Mouse (Mus musculus): ENCODE results near the gene Exosc1.
"Not testable (repeated sequence)": the region's sequence is repeated elsewhere in the genome, so short reads cannot be mapped to it uniquely, and the experiment has no call there.

The Exosc1 gene

DNA sequence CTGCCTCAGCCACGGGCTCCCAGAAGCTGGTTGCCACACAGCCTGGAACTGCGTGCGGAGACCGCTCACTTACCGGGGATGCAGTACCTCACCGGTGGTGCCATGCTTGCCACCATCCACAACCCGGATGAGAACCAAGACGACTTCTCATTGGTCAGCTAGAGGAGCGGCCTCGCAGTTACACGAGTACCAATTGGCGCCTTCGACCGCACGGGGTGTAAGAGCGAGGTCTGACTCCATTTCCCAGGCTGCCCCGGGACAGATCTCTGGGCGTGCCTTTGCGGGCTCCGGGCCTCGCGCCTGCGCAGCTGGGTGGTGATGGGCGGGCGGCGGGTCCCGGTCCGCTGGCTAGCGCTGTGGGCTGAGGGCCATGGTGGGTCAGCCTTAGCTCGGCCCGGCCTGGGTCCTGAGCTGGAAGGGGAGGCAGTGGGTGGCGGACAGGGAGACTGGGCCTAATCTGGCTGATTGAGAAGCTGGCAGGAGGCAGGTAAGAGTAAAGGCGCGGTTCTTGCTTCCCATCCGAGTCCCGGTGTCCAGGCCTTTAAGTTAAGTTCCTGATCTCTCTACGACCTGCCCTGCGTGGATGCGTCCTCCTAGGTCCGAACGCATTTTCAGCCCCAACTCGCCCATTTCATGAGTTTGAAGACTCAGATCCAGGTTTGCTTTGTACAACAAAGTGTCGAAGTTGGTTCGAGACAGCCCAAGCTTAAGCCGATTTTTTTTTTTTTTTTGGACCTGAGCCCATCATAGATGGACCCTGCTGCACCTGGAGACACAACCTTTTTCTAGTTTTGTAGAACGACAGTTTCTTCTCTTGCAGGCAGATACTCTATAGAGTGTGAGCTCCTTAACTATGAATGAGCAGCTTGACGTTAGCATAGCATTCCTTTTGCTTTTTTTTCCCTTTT is at the start of gene Exosc1, which contains the start of gene Zdhhc16:
Gene Exosc1 (minus strand): TSS at position 245 of the 908 bp plus-strand sequence.
Gene Zdhhc16 (plus strand): TSS at position 302 of the 908 bp plus-strand sequence.
- DNase-seq (ENCODE audit: low spot score): peak; percentile 96

DNA sequence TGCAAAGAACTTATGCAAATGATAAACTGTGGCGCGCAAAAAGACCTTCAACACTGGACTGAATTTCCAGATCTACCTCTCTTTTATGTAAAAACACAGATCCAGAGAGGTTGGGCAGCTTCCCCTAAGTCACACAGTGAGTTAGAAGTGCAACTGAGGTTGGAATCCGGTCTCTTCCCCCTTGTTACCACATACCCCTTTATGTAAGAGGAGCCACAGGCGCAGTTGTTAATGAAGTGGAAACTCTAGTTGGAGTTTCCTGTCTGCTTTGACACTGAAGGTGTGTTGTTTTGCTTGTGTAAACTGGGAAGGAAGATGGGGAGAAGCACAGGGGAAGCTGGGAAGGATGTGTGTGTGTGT is 49.5 kb upstream of the Exosc1 start:
- no peak for DNase-seq (ENCODE audit: low spot score)

DNA sequence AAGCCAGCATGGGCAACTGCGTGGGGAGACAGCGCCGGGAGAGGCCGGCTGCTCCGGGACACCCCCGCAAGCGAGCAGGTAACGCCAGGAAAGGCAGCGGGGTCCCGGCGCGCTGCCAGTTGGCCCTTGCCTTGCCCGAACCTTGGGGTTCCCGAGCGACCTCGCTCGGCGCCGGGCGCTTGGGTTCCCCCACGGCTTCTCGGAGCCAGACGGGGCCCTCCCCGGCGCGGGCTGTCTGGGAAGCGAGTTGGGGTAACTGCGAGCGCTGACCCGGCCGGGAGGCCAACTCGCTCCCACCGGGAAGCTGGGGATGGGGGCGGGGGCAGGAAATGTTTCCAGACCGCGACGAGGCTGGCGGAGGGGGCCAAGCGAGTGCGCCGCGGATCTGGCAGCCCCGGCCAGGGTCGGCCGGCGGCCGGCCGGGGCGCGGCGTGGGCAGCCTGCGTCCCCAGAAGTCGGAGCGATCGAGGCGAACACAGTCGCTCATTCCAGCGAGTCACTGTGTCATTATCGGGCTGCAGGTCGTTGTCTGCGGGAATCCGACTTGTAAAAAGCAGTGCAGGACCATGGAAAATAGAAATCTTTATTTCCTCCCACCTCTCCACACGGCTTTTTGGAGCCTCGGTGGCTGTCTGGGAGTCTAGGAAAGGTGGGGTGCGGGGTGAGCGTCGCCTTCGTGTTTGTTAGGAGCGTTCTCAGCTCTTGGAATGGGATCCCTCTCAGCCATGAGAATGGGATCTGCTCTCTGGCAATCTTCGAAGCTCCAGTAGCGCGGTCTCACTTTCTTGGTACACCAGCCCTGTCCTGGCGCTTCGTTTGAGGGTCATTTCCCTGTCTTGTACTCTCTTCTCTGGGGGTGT is 48.9 kb upstream of the Exosc1 start:
- peak; percentile 44 for DNase-seq (ENCODE audit: low spot score)

DNA sequence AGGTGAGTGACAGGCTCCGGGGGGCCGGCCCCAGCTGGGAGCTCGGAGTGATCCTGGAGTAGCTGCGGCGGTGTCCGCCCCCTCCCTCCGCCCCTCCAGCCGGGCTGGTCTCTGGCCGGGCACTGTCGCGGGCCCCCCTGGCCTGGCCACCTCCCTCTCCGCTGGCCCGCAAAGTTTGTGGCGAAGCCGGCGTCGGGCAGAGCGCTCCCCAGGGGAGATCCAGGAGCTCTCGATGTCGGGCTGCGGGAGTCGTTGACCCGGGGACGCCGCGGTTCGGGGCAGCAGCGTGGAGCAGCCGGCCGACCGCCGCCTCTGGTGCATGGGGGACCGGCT is 48.3 kb upstream of the Exosc1 start, which contains the start of gene Ubtd1:
Gene Ubtd1 (plus strand): TSS at position 169 of the 333 bp plus-strand sequence.
- DNase-seq (ENCODE audit: low spot score): no peak

DNA sequence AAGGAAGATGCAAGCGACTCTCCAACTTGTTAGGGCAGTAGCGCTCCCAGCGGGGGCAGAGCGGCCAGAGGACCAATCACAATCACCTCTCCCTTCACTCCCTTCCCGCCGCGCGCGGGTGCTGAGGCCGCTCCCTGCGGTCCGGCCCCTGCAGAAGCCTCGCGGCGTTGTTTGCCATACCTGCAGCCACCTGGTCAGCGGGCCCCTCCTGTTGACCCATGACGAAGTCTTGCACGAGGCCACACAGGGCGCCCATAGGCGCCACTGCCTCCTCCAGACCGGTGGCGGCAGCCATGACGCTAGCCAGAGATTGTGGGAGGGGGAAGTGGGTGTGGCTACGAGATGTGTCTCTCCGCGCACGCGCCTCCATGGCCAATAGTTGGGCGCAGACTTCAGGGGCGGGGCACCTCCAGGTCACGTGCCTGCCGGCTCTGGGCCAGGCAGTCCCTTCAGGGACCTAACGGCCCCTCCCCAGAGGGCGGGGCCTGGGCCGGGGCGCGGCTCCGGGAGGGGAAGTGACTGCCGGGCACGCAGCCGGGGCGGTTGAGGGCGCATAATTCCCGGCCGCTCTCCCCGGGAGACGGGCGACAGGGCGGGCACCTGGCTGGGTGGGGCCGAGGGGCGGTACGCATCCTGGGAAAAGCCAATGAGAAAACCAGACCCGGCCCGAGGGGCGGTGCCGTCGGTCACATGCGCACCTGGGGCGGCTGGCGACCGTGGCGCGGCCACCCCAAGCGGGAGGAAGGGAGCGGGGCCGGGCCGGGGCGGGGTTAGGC is 47.8 kb upstream of the Exosc1 start, which contains the start of gene Mms19:
Gene Mms19 (minus strand): TSS at position 339 of the 776 bp plus-strand sequence.
- peak; percentile 97 for DNase-seq (ENCODE audit: low spot score)

DNA sequence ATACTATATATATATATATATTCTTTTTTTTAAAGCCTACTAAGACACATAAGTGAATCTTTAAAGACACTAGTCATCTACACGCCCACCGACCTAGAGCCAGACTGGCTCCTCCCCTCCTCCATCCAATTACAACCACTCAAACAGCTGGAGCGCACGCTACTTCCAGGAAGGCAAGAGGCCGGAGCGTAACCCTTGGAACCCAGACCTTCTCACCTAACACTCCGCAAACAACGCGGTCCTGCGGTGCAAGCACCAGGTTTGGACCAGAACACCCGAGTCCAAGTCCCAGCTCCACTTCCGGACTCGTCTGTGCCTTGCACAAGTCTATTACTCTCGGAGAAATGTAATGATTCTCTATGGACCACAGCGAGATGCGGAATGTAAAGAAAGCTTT is 47.2 kb upstream of the Exosc1 start:
- peak; percentile 35 for DNase-seq (ENCODE audit: low spot score)

DNA sequence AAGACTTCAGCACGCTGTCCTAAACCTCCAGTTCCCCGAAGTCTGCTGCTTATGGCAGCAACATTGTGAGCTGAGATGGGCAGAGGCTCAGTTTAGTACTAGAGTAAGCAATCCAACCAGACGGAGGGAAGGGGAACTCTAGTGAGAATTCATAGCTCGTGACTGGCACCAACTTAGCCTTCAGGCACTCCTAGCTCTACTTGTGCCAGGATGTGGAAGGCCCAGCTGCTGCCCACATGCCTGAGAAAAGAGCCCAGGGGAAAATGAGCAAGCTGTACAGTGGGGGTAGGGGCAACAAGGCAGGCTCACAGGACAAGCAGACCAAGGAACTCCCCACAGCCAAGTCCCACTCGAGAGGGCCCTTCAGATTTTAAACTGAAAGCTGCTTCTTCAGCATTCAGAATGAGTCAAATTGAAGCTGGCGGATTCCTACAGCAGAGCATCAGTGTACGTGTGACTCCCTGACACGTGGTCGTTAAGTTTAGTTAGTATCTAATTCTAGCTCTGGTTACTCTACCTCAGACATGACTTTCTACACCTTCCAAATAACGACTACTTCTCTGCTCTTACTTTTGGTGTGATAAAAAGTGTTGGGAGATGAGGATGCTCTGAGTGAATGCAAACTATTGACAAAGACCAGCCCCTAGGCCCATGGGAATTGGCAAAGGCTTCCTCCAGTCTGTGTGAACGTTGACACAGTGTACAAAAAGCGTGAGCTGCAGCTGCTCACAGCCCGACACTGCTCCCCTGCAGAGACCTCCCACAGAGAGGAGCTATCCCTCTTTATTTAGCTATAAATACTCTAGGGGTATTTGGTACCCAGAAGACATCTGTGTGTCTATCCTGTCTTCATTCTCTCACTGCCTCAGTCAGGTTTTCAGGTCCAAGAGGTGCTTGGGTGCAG is 40.9 kb upstream of the Exosc1 start:
- no peak for DNase-seq (ENCODE audit: low spot score)

DNA sequence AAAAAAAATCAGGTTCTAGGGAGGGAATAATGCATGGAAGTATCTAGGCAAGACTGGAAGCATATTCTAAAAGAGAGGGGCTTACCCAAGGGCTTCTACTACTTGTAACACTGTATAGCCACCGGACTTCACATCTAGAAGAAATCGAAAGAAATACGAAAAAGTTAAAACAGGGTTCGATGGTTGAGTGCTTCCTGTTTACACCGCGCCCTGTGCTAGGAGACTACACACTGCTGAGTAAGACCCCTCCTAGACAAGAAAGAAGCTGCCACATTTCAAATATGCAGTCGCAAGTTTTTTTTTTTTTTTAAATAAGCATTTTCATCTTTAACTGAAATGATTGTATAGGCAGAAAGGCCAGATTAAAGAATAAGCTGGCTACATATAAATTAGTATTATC is 36.4 kb upstream of the Exosc1 start:
- no peak for DNase-seq (ENCODE audit: low spot score)

DNA sequence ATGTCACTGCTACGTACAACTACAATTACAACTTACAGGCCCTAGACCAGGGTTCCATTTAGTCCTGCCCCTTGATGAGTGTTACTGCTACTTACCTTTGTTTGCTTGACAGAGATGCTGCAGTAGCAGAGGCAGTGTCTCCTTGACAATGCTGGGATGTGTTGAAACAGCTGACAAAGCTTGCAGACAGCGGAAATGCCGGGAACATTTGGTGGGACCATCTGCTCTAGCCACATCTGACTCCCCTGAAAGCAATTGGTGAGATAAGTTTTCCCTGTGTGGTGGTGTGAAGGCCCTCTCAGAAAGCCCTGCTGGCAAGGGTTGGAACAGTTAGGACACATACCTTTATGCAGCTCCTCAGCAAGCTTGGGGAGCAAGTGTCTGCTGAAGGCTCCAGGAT is 20.4 kb upstream of the Exosc1 start:
- no peak for DNase-seq (ENCODE audit: low spot score)

DNA sequence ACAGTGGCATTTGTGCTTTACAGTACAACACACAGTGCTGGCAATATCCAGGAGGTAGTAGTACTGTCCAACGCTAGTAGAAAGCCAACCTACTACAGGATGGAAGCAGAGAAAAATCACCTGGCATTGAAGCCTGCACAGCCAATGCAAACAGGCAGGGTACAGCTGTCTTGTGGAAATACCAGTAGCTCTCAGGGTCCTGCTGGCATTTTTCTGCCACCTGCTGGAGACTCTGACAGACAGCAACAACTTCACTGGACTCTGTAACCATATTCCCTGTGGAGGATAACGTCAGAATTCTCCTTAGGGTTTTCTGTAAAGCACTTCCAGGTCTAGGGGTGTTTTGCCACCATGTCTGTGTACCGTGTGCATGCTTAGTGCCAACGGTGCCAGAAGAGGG is 19.1 kb upstream of the Exosc1 start:
- DNase-seq (ENCODE audit: low spot score): no peak

DNA sequence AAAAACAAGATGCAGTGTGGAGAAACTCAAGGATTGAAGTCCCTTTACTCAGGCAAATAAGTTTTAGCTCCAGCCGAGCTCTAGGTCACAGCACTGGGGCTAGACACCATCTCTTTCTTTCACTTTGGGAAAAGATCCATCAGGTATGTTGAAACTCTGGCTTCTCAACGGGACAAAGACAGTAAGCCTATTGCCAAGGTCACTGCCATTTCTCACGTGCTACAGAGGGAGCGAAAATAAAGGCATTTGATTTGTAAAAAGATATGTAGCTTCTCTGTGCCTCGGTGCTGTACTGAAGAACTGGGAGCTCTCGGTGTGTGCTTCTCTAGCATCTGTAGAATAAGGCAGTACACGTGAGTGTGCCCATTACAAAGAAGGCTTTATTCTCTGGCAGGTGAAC is 10.6 kb upstream of the Exosc1 start:
- no peak for DNase-seq (ENCODE audit: low spot score)

DNA sequence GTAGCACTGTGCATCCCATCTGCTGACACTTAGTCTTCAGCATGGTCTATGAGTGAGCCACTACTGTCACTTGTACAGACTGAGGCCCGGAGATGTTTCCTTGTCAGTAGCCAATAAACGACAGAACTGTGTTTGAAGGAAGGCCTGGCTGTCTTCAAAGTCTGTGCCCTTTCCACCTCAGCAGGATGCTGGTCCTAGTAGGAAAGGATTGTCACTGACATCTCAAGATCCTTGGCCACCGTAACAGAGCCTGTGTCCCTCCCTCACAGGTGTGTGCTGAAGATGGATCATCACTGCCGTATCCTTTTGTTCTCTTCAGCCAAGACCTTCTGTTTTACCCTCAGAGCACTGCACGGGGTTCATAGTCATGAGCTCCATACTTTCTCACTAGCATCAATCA is 5.3 kb upstream of the Exosc1 start:
- no peak for DNase-seq (ENCODE audit: low spot score)

DNA sequence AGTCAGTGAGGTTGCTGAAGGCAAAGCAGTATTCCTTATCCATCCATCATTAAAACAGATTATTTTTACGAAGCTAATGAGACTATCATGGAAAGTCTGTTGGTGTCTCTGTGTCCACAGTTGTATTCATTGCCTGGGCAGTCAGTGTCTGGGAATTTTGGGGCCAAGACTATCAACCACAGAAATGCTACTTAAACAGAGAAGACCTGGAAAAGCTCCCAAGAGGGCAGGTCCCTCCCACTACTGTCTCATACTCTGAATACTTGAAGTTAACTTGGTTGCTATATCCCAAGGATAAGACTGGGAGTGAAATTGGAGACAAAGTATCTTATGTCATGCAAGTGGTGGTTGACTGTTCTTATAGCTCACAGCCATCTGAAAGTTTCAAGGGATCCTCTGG is 2.7 kb upstream of the Exosc1 start:
- DNase-seq (ENCODE audit: low spot score): no peak

DNA sequence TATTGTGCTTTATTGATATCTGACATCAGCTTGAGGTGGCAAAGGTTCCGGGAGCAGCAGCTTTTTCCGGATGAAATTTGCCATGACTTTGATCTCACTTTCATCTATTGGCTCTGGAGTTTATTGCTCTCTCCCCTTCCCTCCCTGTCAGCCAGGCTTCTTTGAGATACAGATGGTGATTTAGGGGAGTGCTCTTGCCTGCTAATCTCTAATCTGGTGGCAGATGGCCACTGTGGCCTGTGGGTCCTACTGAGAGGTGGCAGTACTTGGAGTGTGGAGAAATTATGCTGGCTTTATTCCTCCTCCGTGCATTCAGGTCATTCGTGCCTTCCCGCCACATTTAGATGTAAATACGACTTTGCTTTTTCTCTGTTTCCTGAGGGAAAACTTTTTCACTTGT is 901 bp upstream of the Exosc1 start:
- no peak for DNase-seq (ENCODE audit: low spot score)

DNA sequence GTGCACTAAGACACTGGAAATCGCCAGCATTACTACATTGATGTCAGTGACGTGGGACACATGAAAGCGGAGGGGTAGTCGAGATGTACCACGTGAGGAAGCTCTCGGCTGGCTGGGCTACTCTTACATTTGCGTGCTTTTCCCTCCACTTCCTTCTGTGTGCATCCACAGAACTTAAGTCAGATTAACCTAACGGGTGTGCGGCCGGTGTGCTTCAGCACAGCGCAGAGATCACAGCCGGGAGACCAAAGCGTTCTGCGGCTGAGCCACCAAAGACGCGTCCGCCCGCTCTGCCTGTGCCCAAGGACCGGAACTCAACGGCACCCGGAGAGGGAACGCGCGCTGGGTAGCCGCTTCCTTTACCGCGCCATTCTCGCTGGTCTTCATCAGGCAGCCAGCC is 537 bp downstream of the Exosc1 start:
- DNase-seq (ENCODE audit: low spot score): no peak

DNA sequence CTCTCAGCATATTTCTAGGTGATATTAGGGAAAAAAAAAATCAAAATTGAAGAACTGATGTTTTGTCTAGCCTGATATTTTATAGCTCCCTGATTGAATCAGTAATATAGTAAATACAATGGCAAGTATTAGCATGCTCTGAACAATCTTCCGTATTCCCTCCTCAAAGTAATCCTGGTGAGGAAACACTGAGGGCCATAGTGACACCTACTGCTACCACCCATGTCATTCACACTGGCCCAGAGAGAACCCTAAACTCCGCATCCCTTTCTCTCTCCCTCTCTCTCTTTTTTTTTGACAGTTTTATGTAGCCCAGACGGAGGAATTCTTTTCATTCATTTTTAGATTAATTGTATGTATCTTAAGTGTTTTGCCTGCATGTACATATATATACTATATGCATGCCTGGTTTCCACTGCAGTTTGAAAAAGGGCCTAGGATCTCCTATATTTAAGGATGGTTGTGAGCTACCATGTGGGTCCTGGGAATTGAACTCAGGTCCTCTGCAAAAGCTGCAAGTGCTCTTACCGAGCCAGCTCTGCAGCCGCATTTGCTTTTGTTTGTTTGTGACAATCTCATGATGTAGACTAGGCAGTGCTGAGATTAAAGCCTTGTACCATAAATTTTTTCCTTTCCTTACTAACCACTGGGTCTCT is 12.7 kb downstream of the Exosc1 start:
- DNase-seq (ENCODE audit: low spot score): no peak

DNA sequence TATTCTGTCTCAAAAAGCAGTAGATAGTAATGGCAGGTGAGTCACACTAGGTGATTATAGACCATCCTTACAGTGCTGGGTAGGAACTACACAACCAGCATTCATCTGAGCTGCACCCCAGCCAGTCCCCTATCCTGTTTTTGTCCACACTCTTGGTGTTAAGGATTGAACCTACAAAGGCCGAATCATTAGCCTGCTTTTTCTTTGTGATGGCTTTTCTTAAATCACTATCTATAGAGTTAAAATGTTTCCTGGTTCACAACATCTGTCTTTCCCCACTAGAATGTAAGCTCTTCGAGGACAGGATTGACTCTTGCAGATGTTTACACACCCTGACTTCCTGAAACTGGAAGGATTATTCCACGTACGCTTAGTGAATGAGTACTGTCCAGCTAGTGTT is 13.8 kb downstream of the Exosc1 start:
- DNase-seq (ENCODE audit: low spot score): no peak

DNA sequence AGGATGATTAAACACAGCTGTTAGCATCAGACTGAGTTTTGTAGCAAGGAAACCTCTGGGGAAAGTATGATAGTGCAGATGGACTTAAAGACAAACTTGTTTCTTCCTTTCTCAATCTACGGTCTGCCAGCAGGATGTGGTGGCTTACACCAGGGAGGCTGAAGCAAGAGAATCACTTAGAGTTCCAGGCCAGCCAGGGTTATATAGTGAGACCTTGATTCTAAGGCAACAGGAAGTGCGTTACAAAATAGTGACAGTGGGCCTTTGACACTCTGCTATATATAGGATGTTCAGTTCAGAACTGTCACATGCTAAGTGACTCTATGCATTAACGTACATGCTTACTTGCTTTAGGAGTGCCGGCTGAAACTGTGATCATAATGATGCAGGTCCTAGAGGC is 16.4 kb downstream of the Exosc1 start:
- DNase-seq (ENCODE audit: low spot score): no peak

DNA sequence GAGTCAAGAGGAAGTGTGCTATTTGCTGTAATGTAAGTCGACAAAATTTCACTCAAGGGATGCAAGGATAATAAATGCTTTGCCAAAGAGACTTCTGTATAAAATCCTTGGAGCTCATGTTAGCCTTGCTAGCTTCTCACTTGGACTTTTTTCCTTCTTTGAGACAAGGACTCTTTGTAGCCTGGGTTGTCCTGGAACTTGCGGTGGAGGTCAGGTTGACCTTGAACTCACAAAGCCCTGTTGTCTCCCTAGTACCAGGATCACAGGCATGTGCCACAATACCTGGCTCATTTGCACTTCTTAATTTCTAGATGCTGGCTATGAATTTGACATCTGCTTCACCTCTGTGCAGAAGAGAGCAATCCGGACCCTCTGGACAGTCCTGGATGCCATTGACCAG is 17.9 kb downstream of the Exosc1 start:
- no peak for DNase-seq (ENCODE audit: low spot score)

DNA sequence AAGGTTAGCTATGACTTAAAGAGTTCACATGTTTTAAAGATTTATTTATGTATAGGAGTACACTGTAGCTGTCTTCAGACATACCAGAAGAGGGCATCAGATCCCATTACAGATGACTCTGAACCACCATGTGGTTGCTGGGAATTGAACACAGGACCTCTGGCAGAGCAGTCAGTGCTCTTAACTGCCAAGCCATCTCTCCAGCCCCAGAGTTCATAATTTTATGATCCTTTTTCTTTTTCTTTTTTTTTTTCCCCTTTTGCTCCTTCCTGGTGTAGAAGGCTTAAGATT is 18.7 kb downstream of the Exosc1 start:
- not testable (repeated sequence) for DNase-seq (ENCODE audit: low spot score)

Measured in urinary bladder, postnatal 25 days (tissue).